Mouse (Mus musculus): ENCODE measurements at regions not wholly inside any gene's neighbourhood (a gene's known extent, or its start where the extent isn't known, plus 50 kb on each side); places are given as distances from the start of the nearest gene placed in this dataset.

DNA sequence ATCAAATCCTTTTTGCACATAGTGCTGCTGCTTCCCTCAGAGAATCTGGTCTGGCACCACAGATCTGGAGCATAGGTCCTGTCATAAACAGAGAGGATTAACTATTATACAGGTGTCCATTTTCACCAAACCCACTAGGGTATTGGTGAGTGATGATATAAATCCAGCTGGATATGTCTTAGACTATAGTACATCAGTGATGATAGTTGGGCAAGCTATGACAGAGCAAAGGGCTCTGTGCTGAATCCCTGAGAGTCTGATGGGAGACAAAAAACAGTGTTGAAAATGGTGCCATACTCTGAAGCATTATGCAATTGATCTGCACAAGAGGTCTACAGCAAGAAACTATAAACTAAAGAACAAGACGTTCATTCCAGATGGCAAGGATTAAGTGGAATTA, 1993.3 kb downstream of the 9330182O14Rik start:
- TF ChIP-seq POLR2A (IDR thresholded peaks at IDR 0.05; ENCODE audit: control insufficient read depth, low read depth, low read length) (no peak), CTCF (IDR thresholded peaks at IDR 0.05; ENCODE audit: control insufficient read depth, insufficient read depth, insufficient replicate concordance, low read depth, low read length) (no peak)
